Mouse (Mus musculus) spleen, postnatal 14 days (tissue): Measurements from ENCODE around the gene Sh3pxd2a.

Source experiments
- DNase-seq, 2 experiments: peaks; one replicate each; pipeline ENCODE4 v3.0.0; 2021 to 2022; ENCODE audit warnings: low spot score in 2 of 2

Sh3pxd2a gene

DNA sequence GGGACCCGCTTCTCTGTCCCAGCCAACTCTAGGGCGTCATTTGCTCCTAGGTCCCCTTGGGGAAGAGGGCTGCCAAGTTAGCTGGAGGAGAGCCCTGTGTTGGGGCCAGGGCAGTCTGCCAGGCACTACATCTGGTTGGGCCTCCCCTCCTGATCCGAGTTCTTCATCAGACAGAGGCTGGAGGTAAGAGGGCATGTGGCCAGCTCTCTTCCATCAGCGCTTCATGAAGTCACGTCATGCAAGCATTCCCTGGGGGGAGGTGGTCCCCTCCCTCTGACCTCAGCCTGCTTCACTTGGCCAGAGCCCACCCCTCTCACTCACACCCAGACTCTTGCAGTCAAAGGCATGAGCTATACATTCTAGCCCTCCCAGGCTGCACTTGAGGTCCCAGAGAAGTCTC, 25.8 kb downstream of the Sh3pxd2a start:
- DNase-seq, result no peak

DNA sequence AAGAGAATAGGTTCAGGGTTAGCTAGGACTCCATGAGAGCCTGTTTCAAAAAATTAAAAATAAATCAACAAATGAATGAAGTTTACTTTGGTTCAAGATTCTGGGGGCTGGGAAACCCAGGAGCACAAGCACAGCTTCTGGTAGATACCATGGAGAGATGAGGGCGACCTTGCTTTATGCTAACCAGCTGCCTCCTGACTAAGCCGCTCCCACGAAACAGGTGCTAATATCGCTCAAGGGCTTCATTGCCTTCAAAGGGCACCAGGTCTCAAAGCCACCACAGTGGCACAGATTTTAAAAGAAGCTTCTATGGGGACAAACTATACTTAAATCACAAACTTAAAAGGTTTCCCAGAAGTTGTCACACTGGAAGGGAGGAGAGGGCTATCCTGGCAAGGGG, 27.2 kb downstream of the Sh3pxd2a start:
- DNase-seq, result no peak

DNA sequence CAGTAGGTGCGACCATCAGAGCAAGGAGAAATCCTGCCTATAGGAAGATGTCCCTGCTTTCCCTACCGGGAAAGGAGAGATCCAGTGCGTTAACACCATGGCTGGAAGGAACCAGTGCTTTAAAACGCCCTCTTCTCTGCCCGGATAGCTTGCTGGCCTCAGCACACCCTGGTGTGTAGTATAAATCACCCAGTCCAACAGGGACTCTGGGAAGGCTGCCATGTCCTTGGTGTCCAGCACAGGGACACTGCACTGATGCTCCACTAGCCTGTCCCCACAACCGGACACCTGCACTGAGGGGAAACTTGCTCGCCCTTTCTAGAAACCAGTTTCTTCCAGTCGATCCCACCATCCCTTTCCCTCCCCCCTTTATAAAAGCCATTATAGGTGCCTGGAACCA, 28.0 kb downstream of the Sh3pxd2a start:
- DNase-seq, result no peak

DNA sequence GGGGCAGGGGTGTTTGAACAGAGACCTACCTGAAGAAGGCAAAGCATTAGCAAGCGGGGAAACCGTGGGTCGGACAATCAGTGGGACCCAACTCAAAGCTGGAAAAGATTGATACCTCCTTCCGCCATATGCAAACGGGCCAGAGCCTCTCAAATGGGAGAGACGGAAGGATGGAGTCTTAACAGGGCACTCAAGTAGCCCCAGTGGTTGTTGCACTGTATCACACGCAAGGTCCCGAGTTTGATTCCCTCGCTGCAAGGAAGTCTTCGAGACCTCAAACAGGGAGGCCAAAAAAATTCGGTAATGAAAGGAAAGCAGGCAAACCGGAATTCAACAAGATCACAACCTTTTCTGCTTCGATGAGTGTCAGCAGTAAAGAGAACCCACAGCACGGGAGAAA, 29.5 kb downstream of the Sh3pxd2a start:
- DNase-seq, result no peak

DNA sequence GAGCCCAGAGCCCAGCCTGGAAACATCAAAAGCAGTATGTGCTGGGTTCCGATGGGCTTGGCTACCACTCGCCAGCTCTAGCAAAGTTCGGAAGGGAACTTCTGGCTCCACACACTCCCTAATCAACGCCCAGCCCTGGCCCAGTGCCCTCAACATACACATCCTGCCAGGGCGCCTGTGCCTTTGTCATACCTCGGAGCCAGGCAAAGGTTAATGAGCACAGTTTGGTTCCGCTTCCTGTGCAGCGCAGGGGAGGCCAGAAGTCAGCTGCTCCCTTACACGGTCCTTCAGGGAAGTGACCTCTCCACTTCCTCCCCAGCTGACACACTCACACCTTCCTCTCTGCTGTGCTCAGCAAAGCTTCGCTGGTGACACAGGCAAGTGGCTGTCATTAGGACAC, 31.9 kb downstream of the Sh3pxd2a start:
- DNase-seq, result peak; percentile 48 to 58

DNA sequence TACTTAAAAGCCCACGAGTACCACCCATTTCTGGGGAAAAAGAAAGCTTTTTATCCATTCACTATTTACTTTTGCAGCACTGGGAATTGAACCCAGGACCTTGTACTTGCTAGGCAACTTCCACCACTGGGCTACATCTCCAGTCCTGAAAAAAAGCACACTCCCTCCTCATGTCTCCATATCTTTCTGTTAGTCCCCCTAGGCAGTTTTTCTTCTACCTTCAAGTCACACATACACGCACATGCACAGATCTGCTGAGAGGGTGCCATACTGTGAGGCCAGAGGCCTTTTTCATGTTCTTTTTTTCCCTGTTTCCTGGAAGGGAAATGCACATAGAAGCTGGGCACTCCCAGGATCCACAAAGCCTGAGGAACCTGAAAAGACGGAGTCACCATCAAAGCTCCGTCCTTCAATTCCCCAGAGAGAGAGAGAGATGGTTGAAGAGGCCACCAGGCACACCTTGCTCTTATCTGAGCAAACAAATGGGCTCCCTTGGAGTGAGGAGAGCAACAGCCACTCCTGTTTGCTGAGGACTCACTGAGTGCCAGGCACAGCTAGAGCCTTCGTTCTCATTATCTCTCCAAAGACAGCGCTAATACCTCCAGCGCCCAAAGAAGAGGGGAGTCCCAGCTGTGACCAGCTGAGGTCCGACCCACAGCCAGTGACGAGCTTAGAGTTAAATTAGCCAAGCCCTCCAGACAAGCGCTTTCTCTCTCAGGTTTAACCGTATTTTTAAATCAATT, 32.8 kb downstream of the Sh3pxd2a start:
- DNase-seq, result no peak

DNA sequence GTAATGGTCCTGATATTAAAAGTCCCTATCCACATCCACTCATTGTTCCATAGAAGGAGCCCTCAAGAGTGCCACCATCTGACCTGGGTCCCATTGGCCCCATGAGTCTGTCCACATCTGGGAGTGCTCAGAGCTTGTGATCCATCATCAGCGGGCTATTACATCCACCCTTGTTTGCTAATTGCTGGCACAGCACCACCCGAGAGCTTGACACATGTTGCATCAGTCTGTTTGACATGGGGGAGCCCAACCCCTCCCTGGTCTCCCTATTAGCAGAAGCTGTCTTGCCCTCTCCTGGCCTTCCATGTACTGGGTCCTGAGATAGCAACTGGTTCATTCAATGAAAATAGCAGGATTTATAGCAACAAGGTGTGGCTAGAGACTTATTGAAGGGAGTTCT, 34.0 kb downstream of the Sh3pxd2a start:
- DNase-seq, result no peak

DNA sequence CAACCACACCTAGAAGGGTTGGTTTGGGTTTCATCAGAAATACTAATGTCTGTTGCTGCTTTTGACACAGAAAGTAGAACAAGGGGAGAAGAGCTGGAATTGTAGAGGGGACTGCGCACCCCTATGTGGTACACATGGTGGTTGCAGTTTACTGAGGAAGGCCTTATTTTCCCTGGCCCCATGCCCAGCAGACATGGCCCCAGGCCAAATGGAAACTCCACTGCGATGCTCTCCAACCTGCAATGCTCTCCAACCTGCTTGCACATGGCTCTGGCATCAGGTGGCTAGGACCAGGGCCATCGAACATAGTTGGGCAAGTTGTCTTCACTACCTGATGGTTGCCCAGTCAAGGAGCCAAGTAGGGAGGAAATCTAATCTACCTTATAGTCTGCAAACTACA, 35.0 kb downstream of the Sh3pxd2a start:
- DNase-seq, result no peak

DNA sequence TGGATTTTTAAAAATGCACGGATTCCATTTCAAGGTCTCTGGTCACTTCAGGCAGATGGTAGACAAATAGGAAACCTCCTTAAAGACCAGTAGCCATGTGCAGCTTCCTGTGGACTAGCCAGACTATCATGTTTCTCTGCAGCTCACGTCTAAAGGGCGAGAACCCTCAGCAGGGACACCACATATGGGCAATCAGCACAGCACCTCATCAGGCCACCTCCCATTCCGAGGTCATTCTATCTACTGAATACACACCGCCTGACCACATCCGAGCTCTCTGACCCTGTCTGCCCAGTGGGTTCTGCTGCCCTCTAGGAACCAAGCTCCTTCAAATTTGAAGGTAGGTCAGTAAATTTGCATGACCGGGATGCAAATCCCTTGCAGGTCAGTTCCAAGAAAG, 35.4 kb downstream of the Sh3pxd2a start:
- no peak for DNase-seq

DNA sequence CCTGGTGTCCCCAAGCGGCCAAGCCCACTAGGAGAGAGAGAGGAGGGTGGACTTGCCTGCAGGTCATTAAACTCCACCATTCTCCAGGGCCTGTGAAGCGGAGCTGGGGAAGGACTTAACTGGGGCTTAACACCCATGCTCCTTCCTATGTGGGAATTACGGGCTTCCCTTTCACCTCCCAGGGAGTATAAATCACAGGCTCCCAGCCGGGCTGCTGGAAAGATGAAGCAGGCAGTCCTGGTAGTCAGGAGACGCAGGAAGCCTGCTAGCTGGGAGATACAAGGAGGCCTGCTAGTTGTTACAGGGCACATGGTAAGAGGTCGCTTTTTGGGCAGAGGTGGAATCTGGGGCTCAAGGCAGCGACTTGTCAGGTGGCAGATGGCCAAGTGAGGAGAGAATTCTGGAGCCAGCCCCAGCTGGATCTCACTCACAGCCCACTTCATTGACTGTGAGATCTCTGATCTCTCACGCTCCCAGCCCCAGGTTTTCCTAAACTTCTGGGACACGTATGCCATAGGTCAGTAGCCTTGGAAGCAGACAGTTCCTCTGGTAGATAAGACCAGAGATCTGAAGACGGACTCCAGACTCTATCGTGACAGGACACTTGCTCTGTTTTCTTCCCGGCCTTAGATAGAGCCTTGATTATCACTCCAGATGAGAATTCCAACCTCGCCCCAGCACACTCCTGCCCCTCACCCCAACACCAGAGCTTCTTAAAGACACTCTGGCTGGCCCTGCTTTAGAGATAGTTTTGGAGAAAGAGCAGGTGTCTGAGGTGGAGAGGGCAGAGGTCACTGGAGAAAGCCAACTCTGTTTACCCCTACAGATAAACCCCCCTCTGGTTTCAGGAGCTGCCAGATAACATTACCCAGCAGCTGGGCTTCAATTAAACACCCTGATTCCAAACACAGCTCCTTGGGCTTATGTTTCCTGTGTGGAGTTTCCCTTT, 36.1 kb downstream of the Sh3pxd2a start:
- DNase-seq, result no peak

DNA sequence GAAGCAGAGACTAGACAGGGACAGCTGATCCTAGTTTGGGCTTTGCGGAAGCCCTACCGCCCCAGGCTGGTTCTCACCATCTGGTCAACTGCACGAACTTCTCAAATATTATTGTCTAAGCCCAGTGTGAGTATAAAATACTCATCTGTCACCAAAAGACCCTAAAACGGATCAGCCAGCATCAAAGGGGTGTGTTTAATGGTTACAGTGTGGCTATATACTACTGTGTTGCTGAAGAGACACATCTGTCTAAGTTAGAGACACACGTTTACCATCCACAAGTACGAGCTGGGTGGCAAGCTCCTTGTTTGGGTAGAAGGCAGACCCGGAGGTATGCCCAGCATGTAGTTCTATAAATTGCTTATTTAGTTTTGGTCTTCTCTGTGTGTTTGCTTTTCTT, 40.6 kb downstream of the Sh3pxd2a start:
- DNase-seq, result no peak

DNA sequence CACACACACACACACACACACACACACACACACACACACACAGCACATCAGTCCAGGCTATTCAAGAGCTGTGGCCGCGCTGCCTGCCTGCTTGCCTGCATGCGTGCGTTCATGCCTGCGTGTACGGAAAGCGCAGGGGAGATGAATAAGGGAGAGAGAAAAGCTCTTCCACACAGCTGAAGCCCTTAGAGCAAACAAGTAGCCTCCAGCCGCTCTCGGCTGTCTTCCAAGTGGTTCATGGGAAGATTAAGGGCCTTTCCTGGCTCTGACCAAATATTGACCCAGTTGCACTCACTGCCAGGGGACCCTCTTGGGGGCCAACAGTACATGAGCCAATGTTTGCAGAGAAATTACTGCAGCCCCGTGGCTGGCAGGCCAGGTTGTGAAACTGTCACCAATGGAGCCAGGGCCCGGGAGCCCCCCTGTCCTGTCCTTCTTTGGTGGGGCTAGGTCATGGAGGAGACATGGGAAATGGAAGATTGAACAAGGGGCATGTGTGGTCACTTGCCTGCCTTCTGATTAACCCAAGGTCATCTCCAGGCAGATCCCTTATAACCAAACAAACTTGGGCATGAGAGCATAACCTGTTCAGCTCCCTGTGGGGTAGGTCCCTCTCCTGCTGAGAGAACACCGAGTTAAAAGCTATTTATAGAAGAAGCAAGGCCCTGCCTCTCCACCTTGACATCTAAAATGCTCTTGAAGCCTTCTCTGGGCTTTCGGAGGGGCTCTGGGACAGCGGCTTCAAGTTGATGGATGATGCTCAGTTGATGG, 42.9 kb downstream of the Sh3pxd2a start:
- DNase-seq, result no peak

DNA sequence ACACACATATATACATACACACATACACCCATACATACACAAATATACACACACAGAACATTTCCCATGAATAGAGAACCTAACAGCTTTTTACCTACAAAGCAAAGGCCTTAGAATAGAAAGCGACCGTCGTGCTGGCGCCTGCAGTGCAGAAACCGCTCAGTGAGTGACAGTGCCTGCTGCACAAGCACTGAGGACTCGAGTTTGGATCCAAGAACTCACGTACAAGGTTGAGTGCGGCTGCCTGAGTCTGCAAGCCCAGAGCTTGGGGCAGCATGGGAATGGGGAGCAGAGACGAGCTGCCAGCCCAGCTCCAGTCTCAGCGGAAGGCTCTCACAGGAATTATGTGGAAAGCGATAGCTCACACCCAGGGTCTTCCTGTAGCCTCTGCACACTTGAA, 43.7 kb downstream of the Sh3pxd2a start:
- DNase-seq, result no peak

DNA sequence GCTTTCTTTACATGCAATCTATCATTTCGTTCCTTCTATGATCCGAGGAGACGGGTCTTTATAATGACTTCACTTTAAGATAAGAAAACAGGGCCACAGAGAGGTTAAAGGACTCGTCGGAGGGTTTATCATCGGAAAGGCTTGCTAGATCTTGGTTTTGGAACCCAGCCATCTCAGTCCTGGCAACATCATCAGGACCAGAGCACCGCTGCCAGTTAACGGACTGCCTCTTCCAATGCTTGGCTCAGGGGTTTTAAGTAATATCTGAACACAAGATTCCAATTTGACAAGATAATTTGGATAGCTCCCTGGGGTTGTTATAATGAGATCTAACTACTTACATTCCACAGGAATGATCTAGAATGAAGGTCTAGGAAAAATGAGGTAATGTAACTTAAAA, 45.0 kb downstream of the Sh3pxd2a start:
- no peak for DNase-seq

DNA sequence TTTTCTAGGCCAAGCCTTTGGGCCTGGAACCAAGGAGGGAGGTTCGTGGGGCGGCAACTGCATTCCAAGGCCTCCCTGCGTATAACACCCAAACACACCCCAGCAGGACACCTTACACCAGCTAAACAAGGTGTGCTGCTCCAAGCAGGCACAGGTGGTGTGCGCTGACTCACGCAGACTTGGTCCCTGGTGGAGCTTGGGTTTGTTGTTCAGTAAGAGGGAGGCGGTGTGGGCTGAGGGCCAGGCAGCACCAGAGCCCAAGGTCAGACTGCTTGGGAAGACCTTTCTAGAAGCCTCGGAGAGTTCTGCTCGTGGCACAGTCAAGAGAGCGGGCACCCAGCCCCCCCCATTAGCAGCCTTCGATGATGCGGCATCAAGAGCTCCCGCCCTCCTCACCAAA, 48.0 kb downstream of the Sh3pxd2a start:
- no peak for DNase-seq

DNA sequence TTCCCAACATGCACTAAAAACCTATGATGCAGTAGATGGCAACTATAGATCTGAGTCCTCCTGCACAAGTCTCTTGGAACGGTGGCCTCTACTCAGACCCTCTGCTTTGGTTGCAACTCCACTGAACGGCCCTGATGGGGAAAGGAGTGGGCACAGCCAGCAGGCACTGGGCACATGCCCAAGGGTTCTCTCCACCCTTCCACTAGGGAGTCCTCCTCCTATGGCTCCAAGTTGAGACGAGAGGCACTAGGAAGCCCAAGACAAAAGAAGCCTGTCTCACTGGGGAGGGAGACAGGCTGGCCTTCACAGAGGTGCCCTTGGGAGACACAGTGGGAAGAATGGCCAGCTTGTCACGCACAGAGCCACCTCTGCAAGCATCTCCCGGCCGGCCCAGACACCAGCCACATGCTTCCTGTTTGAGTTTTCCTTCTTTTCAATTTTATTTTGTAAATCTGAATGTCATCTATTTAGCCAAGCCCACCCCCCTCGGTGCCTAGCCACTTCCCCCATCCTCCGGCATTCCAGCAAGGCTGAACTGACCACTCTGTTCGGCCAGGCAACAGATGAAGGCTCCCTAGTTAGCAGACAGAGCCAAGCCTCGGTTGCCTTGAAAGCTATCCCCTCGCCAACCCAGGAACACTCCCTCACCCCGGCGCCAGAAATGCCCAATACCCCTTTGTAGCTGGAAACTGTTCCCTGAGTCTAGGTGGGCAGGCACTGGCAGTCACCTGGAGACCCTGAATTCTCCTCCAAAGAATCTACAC, 49.9 kb downstream of the Sh3pxd2a start:
- no peak for DNase-seq

DNA sequence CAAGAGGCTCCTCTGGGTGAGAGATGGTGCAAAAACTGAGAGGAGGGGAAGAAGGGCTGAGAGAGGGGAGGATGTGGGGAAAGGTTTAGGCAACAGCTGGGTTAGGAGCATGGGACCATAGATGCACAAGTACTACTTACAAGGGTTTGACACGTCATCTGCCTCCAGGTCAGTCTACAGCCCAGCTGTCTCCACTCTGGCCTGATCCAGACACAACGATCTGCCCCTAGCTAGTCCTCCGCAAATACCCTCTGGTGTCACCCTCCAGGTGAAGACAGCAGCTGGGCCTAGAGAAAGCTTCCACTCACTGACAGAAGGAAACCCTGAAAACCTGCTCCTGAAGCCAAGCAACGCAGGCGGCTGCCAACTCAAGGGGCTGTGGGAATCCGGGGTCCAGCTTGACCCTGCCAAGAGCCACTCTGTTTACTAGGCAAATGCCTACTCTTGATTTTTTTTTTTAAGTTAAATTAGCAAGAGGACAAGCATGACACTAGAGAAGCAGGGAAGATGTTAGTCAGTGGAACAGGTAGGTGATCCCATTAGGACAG, 50.7 kb downstream of the Sh3pxd2a start:
- no peak for DNase-seq

DNA sequence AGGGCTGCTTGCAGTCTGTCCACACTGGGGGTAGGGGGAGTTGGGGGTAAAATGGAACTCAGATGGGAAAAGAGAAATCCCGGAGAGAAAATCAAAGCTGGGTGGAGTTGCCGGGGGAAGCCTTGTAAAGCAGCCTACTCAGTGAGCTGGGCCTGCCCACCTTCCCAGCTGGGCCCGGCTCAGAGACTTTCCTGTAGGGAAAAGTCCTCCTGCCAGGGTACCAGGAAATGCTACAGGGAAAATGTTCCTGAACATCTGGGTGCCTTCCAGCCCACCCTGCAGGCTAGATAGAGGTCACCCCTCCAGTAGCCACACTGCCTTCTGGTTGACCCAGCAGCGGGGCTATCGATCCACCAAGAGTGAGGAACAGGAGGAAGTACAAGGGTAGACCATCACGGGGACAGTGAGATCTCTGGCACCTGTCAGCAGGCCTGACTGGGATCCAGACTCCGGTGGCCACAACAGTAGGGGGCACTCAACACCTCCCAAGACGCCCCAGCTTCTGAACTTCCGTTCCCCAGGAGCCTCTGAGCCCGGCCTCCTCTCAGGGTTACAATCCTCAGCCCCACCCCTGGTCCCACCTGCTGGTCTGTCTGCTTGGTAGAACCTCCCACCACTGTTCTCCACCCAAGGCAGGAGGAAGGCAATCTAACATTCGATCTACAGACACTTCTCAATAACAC, 51.5 kb downstream of the Sh3pxd2a start:
- DNase-seq, result no peak

DNA sequence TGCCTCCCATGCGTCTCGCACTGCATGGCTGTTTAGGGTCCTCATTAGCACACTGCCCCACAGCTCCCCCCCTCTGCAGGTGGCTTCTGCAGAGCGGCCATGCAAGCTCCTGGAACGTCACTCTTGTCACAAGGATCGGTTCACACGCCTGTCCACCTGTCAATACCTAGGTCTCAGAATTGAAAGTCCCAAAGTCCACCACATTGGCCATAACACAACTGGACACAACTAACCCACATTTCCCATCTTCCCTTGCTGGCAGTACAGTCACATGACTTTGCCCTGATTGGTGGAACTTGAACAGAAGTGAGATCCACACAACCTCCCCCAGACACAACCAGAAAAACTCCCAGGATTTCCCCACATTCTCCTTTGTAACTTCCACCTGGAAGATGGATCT, 53.9 kb downstream of the Sh3pxd2a start:
- DNase-seq, result no peak

DNA sequence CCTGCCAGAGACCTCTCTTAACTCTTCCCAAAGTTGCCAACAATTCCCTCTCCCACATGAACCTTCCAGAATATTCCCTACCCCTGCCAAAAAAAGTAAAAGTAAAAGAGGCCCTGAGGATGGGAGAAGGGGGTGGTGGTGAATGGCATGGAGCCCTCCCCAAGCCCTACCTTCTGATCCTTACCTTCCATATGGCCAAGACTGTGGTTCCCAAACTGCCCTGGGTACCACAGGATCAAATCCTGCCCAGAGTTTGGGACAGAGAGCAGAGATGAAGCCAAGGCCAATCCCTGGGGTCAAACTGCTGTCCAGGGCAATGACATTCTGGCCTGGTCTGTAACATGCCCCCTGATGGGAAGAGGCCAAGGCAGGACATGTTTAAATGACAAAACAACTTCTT, 55.1 kb downstream of the Sh3pxd2a start:
- no peak for DNase-seq

DNA sequence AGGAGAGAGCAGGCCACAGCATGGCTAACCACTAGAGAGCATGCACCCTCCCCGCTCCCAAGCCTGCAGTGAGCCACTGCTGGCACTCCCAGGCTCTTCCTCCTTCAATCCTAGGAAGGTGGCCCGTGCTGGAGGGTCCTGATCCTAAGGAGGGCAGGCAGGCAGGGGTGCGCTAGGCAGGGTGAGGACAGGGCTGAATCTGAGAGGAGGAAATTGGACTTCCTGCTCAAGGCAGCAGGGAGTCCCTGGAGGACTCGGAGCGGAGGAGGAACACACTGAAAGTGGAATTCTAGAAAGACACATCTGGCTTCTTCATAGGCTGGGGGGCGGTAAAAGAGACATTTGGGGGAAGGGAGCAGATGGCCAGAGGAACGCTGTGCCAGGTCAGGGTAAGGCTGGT, 55.5 kb downstream of the Sh3pxd2a start:
- DNase-seq, result no peak
